Mouse (Mus musculus): ENCODE data around the gene Psma3. TPM values are rescaled to one million over a fixed set of nuclear protein-coding genes. Genes with fewer than 3 reads are reported as not detected.
A peak's percentile ranks its signal among the peaks of the same experiment; 100 is the strongest.

Psma3 gene
- total RNA-seq (2021), result 100 to 1,000 TPM; 464 to 488 TPM
- long read RNA-seq, experiment 1, transcript Psma3-206 (11 exons, 1,394 nt), result minor isoform, 5 of 248 reads
- long read RNA-seq, experiment 1, transcript Psma3-202 (11 exons, 2,846 nt), result major isoform, 212 of 248 reads
- long read RNA-seq, experiment 1, transcript Psma3-201 (11 exons, 875 nt), result minor isoform, 7 of 248 reads
- long read RNA-seq, experiment 1, partial matches to known transcripts, result 8 of 248 reads
- long read RNA-seq, experiment 1, other reads (novel, unspliced or antisense), result 12 of 248 reads
- long read RNA-seq, experiment 2, transcript Psma3-201 (11 exons, 875 nt), result minor isoform, 20 of 279 reads
- long read RNA-seq, experiment 2, transcript Psma3-202 (11 exons, 2,846 nt), result major isoform, 234 of 279 reads
- long read RNA-seq, experiment 2, partial matches to known transcripts, result 5 of 279 reads
- long read RNA-seq, experiment 2, other reads (novel, unspliced or antisense), result 16 of 279 reads

DNA sequence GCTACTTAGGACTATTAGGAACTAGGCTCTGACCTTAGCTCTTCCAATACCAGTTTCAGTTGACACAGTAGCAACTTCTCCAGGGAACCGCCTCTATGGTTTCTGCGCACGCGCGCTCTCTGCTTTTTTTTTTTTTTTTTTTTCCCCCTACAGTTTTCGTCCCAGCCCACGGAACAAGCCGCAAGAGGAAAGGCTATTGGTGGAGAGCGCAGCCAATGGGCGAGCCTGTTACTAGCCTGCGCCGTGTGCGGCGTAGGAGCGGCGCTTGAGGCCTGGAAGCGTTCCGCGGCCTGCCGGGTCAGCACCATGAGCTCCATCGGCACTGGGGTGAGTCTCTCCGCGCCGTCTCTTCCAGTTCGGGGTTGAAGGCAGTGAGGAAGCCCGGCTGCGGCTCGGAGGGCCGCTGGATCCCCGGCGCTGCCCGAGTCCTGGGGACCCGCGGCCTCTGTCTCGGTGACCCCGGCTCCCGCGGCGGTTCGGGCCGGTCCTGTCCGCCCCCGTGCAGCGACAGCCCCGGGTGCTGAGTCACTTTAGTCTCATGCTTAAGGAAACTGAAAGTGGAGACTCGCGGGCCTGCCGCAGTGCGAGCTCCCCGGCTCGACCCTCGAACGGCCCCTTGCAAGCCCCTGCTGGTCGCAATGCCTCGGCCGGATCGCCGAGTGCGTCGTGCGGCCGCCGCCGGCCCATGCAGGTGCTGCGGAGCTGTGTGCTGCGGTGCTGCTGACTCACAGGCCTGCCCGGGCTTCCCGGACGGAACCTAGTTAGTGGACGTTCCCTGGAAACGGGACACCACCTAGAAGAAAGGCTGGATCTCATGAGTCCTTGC, at the start of gene Psma3:
TSS of gene Psma3 (plus strand) at position 181 of the 826 bp plus-strand sequence.
- peak; percentile 85 for DNase-seq

DNA sequence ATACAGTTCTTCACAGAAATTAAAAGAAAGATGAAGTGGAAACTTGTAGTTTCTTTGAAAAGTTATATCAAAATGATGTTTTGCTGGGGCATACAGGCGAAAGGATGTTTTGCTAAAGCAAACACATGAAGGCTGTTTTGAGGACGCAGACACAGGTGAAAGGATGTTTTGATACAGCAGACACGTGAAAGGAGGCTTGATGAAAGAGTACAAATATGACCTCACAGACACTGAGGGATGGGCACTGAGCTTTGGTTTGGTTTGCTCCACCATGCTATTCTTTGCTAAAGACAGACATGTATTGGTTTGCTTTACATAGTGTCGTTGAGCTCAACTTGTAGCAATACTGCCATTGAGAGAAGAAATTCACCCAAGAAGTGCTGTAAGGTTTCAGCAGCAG, 44.6 kb upstream of the Psma3 start:
- DNase-seq, result no peak

DNA sequence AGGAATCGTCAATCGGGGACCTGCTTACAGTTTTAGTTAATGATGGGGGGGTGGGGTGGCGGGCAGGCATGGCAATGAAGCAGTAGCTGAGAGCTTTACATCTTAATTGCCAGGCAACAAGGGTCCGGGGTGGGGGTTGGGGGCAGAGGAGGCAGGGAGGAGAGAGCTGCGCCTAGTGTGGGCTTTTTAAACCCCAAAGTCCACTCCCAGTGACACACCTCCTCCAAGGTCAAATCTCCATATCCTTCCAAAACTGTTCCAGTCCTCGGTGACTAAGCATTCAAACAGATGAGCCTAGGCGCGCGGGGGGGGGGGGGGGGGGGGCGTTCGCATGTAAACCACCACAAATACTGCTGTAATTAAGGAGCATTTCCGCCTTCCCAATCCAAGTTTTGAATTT, 37.3 kb upstream of the Psma3 start:
- DNase-seq, result no peak

DNA sequence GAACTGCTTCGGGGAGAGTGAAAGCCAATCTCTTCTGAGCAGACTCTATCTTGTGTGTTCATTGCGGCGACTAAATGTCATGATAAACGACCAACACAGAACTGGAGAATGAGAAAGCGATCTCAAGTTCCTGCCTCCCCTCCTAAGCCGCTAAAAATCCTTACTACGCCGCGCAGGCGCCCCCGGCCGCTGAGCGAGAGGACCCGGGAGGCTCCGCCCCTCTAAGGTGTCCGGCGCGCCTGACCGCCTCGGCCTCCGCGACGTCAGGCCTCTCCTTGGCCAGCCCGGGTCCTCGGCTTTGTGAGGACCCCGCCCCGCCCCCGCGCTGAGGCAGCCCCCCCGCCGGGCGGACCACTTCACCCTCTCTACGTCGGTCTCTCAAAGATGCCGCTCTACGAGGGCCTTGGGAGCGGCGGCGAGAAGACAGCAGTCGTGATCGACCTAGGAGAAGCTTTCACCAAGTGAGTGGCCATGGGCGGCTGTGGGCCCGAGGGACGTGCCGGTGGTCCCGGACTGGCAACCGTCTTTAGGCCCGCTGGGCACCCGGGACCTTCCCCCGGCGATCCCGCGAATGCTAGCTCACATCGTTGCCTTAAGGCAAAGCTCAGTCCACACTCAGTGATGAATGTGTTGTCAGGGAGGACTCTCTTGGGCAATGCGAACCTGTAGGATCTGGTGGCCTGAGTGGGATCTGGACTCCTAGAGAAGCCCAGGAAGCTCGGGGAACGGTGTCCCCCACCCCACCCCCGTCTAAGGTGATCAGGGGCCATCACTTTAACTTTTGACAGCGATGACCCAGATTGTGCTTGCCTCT, 36.6 kb upstream of the Psma3 start, which contains the start of gene Actr10:
TSS of gene Actr10 (plus strand) at position 287 of the 814 bp plus-strand sequence.
- peak; percentile 95 for DNase-seq

DNA sequence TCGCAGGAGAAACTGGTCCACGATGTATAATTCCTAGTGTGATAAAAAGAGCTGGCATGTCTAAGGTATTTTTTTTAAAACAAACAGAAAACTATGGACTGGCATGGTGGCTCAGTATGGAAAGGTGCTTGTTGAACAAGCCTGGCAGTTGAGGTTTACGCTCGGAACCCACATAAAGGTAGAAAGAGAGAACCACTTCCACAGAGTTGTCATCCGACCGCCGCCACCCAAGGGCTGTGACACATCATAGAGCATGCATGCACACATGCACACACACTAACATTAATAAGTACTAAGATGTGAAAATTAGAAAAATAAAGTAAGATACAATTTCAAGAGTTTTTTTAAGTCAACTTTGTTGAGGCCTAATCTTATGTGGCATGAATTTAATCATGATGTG, 33.6 kb upstream of the Psma3 start:
- DNase-seq, result no peak

DNA sequence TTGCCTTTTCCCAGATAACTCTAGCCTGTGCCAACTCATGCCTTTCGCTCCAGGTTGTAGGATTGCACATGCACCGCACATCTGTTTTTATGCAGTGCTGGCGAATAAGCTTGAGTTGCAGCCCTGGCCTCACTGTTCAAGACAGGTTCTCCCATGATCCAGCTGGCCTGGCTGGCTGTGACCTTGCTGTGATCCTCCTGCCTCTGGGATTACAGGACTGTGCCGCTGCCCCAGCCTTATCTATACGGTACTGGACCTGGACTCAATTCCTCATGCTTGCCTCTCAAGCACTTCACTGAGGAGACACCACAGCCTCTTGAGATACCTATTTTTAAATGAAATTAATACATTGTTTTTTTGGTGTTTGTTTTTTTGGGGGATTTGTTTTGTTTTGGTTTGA, 30.2 kb upstream of the Psma3 start:
- DNase-seq, result no peak

DNA sequence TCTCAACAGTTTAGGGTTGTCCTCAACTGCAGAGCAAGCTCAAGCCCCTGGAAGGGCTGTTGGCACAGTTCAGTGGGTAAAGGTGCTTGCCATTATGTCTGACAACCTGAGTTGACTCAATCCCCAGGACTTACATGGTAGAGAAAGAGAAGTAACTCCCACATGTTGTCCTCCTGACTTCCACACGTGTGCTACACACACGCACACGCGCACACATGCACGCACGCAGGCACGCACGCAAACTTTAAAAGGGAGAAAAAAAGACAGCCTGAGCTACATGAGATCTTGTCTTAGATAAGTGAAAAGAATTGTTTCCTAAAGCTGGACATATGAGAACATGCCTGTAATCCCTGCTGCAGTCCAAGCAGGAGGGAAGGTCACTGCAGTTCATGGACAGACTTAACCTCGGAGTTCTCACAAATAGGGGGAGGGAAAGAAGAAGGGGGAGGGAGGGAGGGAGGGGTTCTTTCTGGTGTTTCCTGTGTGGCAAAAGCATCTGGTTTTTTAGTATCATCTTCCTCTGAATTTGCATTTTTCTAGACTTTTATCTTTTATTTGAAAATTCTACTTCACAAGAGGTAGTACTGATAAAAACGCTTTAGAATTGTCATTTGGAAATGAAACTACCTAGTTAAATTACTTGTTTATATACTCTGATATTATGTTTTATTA, 27.7 kb upstream of the Psma3 start:
- DNase-seq, result no peak

DNA sequence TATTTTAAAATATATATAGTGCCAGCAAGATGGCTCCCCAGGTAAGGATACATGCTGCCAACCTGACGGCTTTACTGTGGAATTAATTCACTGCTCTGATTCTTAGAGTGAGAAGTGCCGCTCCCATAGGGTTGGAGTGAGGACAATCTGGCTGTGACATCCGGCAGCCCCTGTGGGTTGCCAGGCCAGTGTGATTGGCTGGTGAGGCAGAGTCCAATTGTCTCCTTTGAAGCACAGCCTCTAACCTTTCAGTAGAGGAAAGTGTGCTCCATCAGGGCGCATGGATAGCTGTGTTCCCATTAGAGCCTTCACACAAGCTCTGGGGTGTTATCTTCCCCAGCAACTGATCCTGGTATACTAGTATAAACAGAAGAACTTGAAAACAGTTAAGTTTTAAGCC, 15.8 kb upstream of the Psma3 start:
- DNase-seq, result no peak

DNA sequence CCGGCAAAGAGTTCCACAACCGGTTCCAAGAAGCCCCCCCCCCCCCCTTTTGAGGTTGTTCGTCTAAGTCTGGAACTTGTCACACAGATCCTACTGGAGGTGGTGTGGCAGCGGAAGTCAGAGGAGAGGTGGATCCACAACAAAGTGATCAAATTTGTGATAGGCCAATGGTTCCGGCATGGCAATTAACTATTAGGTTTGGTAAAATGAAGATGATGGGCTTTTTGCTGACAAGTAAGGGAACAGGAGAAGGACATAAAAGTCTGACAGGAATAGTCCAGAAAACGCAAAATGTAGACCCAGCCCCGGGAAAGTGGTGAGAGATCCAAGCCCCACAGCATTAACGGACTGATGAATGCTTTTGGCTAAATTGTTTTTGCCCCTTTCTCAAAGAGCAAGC, 6.8 kb upstream of the Psma3 start:
- DNase-seq, result no peak

DNA sequence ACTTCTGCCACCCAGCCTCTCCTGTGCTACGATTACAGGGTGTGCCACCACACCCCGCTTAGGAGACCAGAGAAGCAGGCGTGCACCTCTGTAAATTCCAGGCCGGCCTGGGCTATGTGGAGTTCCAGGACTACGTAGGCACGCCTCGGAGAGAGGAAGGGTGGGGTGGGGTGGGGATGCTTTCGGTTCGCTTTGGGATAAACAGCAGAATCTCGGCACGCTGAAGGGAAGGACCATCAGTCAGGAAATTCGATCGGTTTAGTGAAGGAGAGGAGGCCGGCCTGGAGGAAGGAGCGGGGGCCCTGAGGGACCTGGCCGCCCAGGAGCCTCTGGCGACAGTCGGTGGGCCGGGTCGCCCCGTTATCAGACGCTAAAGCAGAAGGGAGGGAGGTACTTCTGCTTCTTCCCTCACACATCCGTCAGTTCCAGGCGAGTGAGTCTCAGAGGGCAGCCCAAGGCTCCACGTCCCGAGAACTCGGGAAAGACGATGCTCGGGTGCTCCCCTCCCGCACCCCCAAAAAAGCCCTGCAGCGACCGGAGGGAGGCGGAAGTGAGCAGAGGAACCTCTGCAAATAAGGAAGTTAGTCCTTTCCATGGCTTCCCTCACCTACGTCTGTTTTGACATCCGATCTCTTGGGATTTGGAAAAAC, 6.2 kb upstream of the Psma3 start:
- DNase-seq, result peak; percentile 76

DNA sequence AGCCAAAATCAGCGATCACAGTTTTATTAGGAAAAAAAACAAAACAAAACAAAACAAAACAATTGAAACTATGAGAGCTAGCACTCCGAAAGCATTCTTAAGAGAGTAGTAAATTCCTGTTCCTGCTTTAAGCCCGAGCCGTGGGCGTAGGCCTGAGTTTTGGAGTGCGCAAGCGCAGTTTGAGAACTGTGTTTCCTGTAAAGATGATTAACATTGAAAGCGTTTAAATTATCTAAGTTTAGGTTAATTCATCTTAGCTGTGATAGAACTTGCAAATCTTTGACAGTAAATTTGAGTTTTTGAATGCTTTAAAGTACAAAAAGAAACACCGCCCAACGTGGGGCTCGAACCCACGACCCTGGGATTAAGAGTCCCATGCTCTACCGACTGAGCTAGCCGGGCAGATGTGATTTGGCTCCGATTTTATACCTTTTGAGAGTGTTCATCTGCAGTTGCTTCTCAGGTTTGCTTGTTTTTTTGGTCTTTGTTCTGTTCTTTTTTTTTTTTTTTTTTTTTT, 5.6 kb upstream of the Psma3 start:
- DNase-seq, result peak; percentile 76

DNA sequence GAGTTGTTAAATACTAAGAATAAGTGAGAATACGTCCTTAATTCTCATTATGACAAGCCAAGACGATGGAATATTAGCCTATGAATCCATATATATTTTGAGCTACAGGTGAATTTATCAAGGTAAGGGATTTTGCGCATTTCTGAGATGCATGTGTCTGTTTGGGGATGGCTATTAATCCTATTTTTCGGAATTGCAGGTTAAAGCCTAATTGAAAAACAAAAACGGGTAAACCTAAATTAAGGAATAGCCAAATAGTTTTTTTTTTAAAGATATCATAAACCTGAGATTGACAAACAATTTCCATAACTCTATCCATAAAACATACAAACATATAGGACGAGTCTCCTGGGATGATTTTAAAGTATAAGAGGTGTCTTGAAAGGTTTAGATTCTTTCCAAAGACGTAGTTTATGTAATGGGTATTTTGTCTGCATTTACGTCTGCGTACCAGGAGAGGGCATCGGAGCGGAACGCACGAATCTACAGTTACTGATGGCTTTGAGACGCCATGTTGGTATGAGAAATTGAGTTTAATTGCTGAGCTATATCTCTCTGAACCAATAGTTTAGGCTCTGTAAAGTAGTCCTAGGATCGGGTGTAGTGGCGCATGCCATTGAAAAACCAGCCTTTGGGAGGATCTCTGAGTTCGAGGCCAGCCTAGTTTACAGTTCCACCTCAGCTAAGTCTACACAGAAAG, 4.8 kb upstream of the Psma3 start:
- peak; percentile 36 for DNase-seq

DNA sequence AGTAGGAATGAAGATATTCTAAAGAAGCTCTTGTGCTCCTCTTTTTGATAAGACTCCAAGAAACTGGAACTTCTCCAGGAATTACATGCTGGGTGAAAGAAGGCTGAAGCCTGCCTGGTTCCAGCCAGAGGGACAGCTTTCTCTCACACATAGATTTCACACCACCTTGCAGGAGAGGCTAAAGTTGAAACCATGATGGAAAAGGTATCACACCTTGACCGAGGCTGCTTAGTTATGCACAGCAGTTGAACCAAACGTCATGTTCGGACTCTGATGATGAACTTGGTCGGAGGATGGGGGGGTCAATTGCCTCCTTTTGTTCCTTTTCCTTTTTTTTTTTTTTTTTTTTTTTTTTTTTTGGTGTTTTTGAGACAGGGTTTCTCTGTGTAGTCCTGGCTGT, 590 bp upstream of the Psma3 start:
- no peak for DNase-seq

DNA sequence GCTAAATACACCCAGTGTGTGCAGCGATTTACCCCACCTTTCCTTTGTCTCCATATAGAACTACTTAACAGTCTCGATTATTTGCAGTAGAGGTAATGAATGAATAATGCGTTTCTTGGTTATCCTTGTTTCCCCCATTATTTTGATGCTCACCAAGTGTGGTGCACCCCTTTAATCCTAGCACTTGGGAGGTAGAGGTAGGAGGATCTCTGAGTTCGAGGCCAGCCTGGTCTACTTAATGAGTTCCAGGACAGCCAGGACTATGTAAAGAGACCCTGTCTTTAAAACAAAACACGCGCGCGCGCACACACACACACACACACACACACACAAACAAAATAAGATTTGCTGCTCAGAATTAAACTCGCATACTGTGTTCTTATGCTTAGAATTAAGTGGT, 985 bp downstream of the Psma3 start:
- DNase-seq, result no peak

DNA sequence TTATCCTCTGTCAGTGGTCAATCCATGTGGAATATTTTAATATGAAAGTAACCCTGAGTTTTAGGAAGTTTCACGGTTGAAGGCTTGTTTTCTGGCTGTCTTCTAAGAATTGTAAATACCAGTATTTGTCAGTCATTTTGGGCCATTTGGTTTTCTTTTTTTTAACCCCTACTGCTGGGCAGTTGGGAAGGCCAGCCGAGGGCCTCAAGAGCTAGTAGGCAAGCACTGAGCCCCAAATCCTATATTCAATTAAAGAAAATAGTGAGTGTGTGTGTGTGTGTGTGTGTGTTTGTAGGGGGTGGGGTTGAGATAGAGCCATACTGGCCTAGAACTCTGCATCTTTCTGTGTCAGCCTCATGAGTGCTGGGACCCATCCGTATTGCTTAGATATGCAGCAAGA, 1.5 kb downstream of the Psma3 start:
- no peak for DNase-seq

DNA sequence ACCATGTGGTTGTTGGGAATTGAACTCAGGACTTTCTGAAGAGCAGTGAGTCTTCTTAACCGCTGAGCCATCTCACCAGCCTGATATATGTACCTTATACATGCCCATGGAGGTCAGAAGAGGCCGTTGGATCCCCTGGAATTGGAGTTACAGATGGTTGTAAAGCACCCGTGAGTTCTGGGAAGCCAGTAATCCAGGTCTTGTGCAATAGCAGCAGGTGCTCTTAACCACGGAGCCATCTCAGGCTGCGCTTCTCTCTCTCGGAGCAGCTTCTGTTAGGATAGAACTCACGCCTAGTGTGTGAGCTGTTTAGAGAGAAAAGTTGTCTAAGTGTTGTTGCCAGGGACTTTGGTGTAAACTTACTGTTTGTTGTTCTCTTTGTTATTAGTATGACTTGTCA, 3.9 kb downstream of the Psma3 start:
- no peak for DNase-seq

DNA sequence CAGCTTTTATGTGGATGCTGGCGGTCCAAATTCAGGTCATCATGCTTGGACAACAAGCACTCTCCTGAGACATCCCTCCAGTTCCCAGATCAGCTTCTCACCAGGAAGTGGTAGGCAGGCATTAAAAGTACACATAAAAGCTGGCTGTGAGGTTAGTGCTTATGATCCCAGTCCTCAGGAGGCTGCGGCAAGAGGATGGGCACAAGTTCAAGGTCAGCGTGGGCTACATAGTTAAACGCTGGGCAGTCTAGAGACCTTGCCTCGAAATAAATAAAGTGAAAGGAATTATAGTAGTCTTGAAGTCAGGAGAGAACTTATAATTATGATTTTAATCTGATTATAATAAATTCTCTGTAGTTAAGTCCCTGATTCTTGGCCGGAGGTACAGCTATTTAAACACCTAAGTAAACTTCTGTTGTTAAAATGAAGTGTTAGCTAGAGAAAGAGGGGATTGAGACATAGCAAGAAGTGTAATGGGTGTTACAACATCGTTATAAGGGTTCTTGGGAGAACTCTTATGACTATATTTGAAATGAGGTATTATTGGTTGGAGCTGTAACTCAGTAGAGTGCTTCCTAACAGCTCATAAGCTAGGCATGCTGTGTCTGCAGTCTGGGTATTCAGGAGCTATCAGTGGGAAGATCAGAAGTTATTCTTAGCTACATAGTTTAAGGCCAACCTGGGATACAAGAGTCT, 10.6 kb downstream of the Psma3 start:
- DNase-seq, result no peak

DNA sequence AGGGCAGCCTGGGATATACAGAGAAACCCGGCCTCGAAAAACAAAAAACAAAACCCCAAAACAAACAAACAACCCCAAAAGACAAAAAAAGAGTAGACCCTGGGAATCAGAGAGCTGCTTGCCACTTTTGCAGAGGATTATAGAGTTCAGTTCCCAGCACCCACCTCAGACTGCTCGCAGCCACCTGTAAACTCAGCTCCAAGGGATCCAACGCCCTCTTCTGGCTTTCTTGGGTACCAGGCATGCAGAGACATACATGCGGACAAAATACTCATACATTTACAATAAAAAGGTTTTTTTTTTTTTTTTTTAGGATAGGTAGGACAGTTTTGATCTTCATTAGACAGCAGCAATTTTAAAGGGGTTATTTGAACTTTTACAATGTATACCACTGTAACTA, 22.8 kb downstream of the Psma3 start:
- no peak for DNase-seq

DNA sequence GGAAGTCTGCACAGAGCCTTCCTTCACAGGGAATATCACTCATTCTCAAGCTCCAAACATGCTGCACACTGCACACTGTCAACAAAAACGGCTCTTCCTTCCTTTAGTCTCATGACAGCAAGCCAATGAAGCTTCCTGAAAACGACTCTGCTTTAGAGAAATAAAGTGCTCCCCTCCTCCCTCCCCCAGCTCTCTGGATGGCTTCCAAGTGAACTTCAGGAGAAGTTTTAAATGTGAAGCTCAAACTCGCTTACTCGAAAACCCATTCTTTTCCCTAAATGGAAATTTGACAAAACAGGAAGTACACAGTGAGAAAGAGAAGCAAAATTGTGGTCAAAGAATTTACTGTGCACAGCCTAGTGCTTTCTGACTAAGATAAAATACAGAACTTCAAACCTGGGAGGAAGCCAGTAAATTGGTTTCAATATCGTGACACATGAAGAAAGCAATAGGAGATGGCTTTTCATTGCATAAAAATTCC, 25.0 kb downstream of the Psma3 start:
- peak; percentile 26 for DNase-seq

DNA sequence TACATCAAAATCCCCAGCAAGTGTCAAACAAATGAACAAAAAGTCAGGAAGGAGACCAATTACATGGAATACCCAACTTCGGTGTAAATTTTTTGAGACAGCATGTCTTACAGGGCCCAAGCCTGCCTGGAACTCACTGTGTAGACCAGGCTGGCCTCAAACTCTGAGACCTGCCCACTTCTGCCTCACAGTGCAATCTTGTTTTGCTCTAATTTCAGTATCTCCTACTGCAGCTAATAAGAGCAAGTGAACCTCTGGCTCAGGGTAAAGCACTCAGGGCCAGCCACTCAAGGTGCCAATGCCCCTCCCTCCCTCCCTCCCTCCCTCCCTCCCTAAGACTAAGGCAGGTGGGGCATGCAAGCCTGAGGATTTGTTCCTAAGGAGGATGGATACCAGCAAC, 25.9 kb downstream of the Psma3 start:
- no peak for DNase-seq

Data from gastrocnemius, postnatal 10 days (tissue).